Mouse (Mus musculus) MEL (cell line): ENCODE data around the gene Crybb1. TPM values are rescaled to one million over a fixed set of nuclear protein-coding genes. Genes with fewer than 3 reads are reported as not detected.

ENCODE experiments used
- DNase-seq: peaks from one replicate; pipeline ENCODE4 v3.0.0; 2011; ENCODE audit warnings: low read depth, low spot score
- H3K27ac ChIP-seq: 2 replicates; pipeline ENCODE4 v1.5.1; 2012; ENCODE audit warnings: low read depth, mild to moderate bottlenecking, control low read depth, low read length, moderate library complexity; ENCODE audit not compliant: control insufficient read depth
- H3K27me3 ChIP-seq, 2 experiments: fragments of 150-350 bp in 1 of 2; sonication (generic) in 1 of 2; 2 replicates each; pipeline ENCODE4 v1.6.1; 2012; ENCODE audit warnings: low read length in 2 of 2, mild to moderate bottlenecking in 2 of 2, improper control_type of control experiment in 1 of 2, moderate library complexity in 1 of 2; ENCODE audit not compliant: insufficient read depth in 2 of 2, control insufficient read depth in 1 of 2
- H3K36me3 ChIP-seq, 2 experiments: 2 replicates each; pipeline ENCODE4 v1.6.1; 2012 to 2014; ENCODE audit warnings: low read length in 2 of 2, improper control_type of control experiment in 1 of 2, inconsistent platforms in 1 of 2, mild to moderate bottlenecking in 1 of 2; ENCODE audit not compliant: insufficient read depth in 2 of 2, control insufficient read depth in 1 of 2
- H3K4me1 ChIP-seq, 2 experiments: fragments of 150-350 bp in 1 of 2; sonication (generic) in 1 of 2; 2 replicates each; pipeline ENCODE4 v1.6.1; 2012; ENCODE audit warnings: low read length in 2 of 2, improper control_type of control experiment in 1 of 2, mild to moderate bottlenecking in 1 of 2; ENCODE audit not compliant: insufficient read depth in 2 of 2, control insufficient read depth in 1 of 2
- H3K4me3 ChIP-seq, 2 experiments: fragments of 150-350 bp in 1 of 2; sonication (generic) in 1 of 2; 2 replicates each; pipeline ENCODE4 v1.5.1; 2012; ENCODE audit warnings: low read depth in 2 of 2, low read length in 2 of 2, mild to moderate bottlenecking in 2 of 2, moderate library complexity in 2 of 2, control low read depth in 1 of 2, improper control_type of control experiment in 1 of 2; ENCODE audit not compliant: control insufficient read depth in 1 of 2, insufficient read depth in 1 of 2
- H3K79me2 ChIP-seq: 2 replicates; pipeline ENCODE4 v1.6.1; 2012; ENCODE audit warnings: mild to moderate bottlenecking, low read length, moderate library complexity; ENCODE audit not compliant: control insufficient read depth, poor library complexity, insufficient read depth
- H3K9ac ChIP-seq: 2 replicates; pipeline ENCODE4 v1.6.1; 2012; ENCODE audit warnings: low read depth, mild to moderate bottlenecking, control low read depth, low read length, moderate library complexity; ENCODE audit not compliant: control insufficient read depth, poor library complexity, severe bottlenecking
- H3K9me3 ChIP-seq: fragments of 150-350 bp; sonication (generic); replicated peaks from 2 replicates; pipeline ENCODE4 v1.6.1; 2012; ENCODE audit warnings: mild to moderate bottlenecking, low read length, improper control_type of control experiment, moderate library complexity; ENCODE audit not compliant: insufficient read depth
- BHLHE40 ChIP-seq: IDR thresholded peaks from 2 replicates; pipeline ENCODE4 v1.6.1; 2012; ENCODE audit warnings: low read depth, mild to moderate bottlenecking, inconsistent platforms, low read length, improper control_type of control experiment, borderline replicate concordance
- CHD2 ChIP-seq: IDR thresholded peaks from 2 replicates; pipeline ENCODE4 v1.6.1; 2011; ENCODE audit warnings: low read length, improper control_type of control experiment
- E2F4 ChIP-seq: IDR thresholded peaks from 2 replicates; pipeline ENCODE4 v1.6.1; 2011; ENCODE audit warnings: low read depth, low read length, improper control_type of control experiment, borderline replicate concordance
- ELF1 ChIP-seq: IDR thresholded peaks from 2 replicates; pipeline ENCODE4 v1.6.1; 2014; ENCODE audit warnings: low read depth, mild to moderate bottlenecking, inconsistent platforms, low read length, improper control_type of control experiment, moderate library complexity
- EP300 ChIP-seq, 2 experiments: IDR thresholded peaks; 2 replicates each; pipeline ENCODE4 v1.6.1; 2011; ENCODE audit warnings: improper control_type of control experiment in 2 of 2, low read length in 2 of 2, low read depth in 1 of 2, mild to moderate bottlenecking in 1 of 2
- ETS1 ChIP-seq: IDR thresholded peaks from 2 replicates; pipeline ENCODE4 v1.6.1; 2012; ENCODE audit warnings: low read depth, mild to moderate bottlenecking, inconsistent platforms, low read length, improper control_type of control experiment, moderate library complexity
- GABPA ChIP-seq: IDR thresholded peaks from 2 replicates; pipeline ENCODE4 v1.6.1; 2012; ENCODE audit warnings: low read depth, mild to moderate bottlenecking, inconsistent platforms, low read length, improper control_type of control experiment, moderate library complexity
- JUND ChIP-seq: IDR thresholded peaks from 2 replicates; pipeline ENCODE4 v1.6.1; 2011; ENCODE audit warnings: low read depth, mild to moderate bottlenecking, improper control_type of control experiment, low read length
- MAFK ChIP-seq: IDR thresholded peaks from 2 replicates; pipeline ENCODE4 v1.6.1; 2011; ENCODE audit warnings: low read depth, mild to moderate bottlenecking, low read length, improper control_type of control experiment, borderline replicate concordance
- MEF2A ChIP-seq: IDR thresholded peaks from 2 replicates; pipeline ENCODE4 v1.6.1; 2014; ENCODE audit warnings: low read depth, mild to moderate bottlenecking, inconsistent platforms, low read length, improper control_type of control experiment; ENCODE audit not compliant: poor library complexity, insufficient replicate concordance, severe bottlenecking; ENCODE audit errors: extremely low read depth
- MYB ChIP-seq: IDR thresholded peaks from 2 replicates; pipeline ENCODE4 v1.6.1; 2011; ENCODE audit warnings: mild to moderate bottlenecking, low read depth, low read length, improper control_type of control experiment
- MYC ChIP-seq: IDR thresholded peaks from 2 replicates; pipeline ENCODE4 v1.6.1; 2011; ENCODE audit warnings: low read depth, mild to moderate bottlenecking, low read length, improper control_type of control experiment, moderate library complexity
- NELFE ChIP-seq: IDR thresholded peaks from 2 replicates; pipeline ENCODE4 v1.6.1; 2011; ENCODE audit warnings: low read depth, low read length, improper control_type of control experiment
- POLR2AphosphoS5 ChIP-seq: IDR thresholded peaks from 2 replicates; pipeline ENCODE4 v1.6.1; 2012; ENCODE audit warnings: low read depth, borderline replicate concordance, mild to moderate bottlenecking, inconsistent platforms, low read length, moderate library complexity, mixed read lengths
- SMC3 ChIP-seq: IDR thresholded peaks from 2 replicates; pipeline ENCODE4 v1.6.1; 2011; ENCODE audit warnings: low read depth, low read length, improper control_type of control experiment
- TAL1 ChIP-seq: IDR thresholded peaks from 2 replicates; pipeline ENCODE4 v1.6.1; 2012; ENCODE audit warnings: mild to moderate bottlenecking, inconsistent platforms, low read length, moderate library complexity, mixed read lengths
- TCF12 ChIP-seq: IDR thresholded peaks from 2 replicates; pipeline ENCODE4 v1.6.1; 2014; ENCODE audit warnings: low read depth, mild to moderate bottlenecking, inconsistent platforms, low read length, improper control_type of control experiment, moderate library complexity
- polyA plus RNA-seq, 2 experiments: library from polyadenylated mRNA; stranded (reverse) in 1 of 2; unstranded in 1 of 2; fragments of >175 nt in 1 of 2; fragments of >200 nt in 1 of 2; gene quantifications; 2 replicates each; pipeline versions ENCODE4 v1.2.1 to v1.2.4; 2012; ENCODE audit warnings: low replicate concordance in 2 of 2, low read depth in 1 of 2; ENCODE audit not compliant: insufficient read length in 2 of 2, insufficient read depth in 1 of 2, missing spikeins in 1 of 2
- total RNA-seq: library from RNA; depleted of rRNA; stranded (reverse); fragments of 300-350 nt; gene quantifications from 2 replicates; pipeline ENCODE4 v1.2.3, GENCODE M21; 2012

The Crybb1 gene
- total and polyA plus RNA-seq, 3 experiments: 0.24 to 0.27 TPM; not detected in 1

DNA sequence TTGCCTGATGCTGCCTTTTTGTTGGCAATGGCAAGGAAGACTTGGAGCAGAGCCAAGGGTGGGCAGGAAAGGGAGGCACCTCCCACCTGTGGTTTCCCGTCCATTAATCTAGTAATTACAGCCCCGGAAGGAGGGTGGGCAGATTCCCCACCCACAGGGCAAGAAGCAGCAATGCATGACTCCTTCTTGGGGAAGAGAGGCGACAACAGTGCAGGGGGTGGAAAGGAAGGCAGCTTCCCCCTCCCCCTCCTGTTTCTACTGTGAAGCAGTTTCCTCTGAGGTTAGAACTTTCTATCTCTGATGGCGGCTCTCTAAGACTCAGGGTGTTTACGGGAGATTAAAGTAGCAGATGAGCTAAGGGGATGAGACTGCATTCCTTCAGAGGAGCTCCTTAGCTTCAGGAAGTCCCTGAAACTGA is 13.2 kb upstream of the Crybb1 start (continued):
- peak; percentile 81 for TF ChIP-seq TCF12
- peak; percentile 41; the same call in 1 of the 2 replicates for TF ChIP-seq MYC
- TF ChIP-seq ELF1: peak; percentile 31; the same call in 1 of the 2 replicates
- no peak; the same call in 1 of the 2 replicates for TF ChIP-seq SMC3
- TF ChIP-seq NELFE: 0 out of 2 replicates have a peak, but pooled peaks have one; percentile 8
- TF ChIP-seq, all 39 proteins: peak for 16

GRCm38 (mm10) chr5:112243041-112243440 is 12.6 kb upstream of the Crybb1 start:
- no peaks in the 10 kb centered on the region for H3K27me3 ChIP-seq
- peaks cover 4 to 16% of the 10 kb centered on the region in 2 experiments; a peak in 3 of 4 replicates for H3K4me1 ChIP-seq
- H3K9ac ChIP-seq: no peak overlapping the region
- H3K4me3 ChIP-seq: no peak overlapping the region
- no peak for DNase-seq
- no peaks in the 10 kb centered on the region for H3K79me2 ChIP-seq
- H3K36me3 ChIP-seq: peaks cover 0 to 4% of the 10 kb centered on the region in 2 experiments; a peak in 2 of 4 replicates
- peak overlapping the region; percentile 91 for H3K27ac ChIP-seq
- TF ChIP-seq CHD2 (no peak), EP300 (IDR thresholded peaks at IDR 0.05; ENCODE audit: low read depth in 1 of 2, low read length in 2 of 2) (no peak), MYB (no peak), MEF2A (no peak), BHLHE40 (no peak), SMC3 (no peak), POLR2AphosphoS5 (no peak), JUND (no peak), ETS1 (no peak)
- H3K9me3 ChIP-seq: no peaks in the 10 kb centered on the region

GRCm38 (mm10) chr5:112243539-112244274 is 11.9 kb upstream of the Crybb1 start:
- peaks cover 0 to 4% of the 10 kb centered on the region in 2 experiments; a peak in 2 of 4 replicates for H3K36me3 ChIP-seq
- DNase-seq: peak; percentile 56
- no peak for TF ChIP-seq E2F4
- no peak for TF ChIP-seq MAFK
- peak; percentile 48; the same call in 1 of the 2 replicates for TF ChIP-seq TCF12
- TF ChIP-seq MYB: 0 out of 2 replicates have a peak, but pooled peaks have one; percentile 40
- peak; percentile 29 to 60; a peak in 3 of 4 replicates for TF ChIP-seq EP300 (IDR thresholded peaks at IDR 0.05; ENCODE audit: low read depth in 1 of 2, low read length in 2 of 2)
- peak; percentile 48 for TF ChIP-seq TAL1
- TF ChIP-seq GABPA: no peak
- no peaks in the 10 kb centered on the region for H3K9me3 ChIP-seq
- no peak overlapping the region for H3K9ac ChIP-seq
- H3K27me3 ChIP-seq: no peaks in the 10 kb centered on the region
- no peak overlapping the region for H3K4me3 ChIP-seq
- H3K79me2 ChIP-seq: no peaks in the 10 kb centered on the region
- peak overlapping the region; percentile 91 for H3K27ac ChIP-seq
- H3K4me1 ChIP-seq: peaks cover 4 to 16% of the 10 kb centered on the region in 2 experiments; a peak in 3 of 4 replicates
